Mouse (Mus musculus): ENCODE results near the gene Rfx1.

Gene Rfx1

GRCm38 (mm10) chr8:84066291-84066930, at the start of gene Rfx1:
Gene Rfx1, plus strand, starts transcription at chr8:84066834.
- DNase-seq: peak; percentile 100

GRCm38 (mm10) chr8:84019738-84020137, 46.9 kb upstream of the Rfx1 start:
- no peak for DNase-seq

GRCm38 (mm10) chr8:84021096-84021495, 45.5 kb upstream of the Rfx1 start, which contains the start of gene Palm3:
Gene Palm3, plus strand, starts transcription at chr8:84021471.
- DNase-seq: peak; percentile 89

DNA sequence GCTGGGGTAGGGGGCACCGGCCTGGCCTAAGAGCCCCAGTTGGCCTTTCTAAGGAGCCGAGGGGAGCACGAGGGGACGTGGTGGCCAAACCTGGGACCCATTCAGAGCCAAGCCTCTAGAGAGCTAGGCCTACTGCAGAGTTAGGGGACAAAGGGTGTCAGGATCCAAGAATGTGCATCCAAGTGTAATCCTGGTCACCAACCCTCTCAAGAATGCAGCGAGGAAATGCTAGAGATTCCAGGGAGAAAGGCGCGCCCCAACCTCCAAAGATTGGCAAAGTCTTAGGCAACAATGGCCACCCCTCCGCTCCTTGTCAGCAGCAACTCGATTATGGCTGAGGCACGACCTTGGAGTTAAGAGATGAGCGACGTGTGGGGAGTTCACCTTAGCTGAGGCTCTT, 45.1 kb upstream of the Rfx1 start:
- peak; percentile 38 for DNase-seq

- peak; percentile 89 for DNase-seq
Observed at GRCm38 (mm10) chr8:84023085-84023484, 43.5 kb upstream of the Rfx1 start.

DNA sequence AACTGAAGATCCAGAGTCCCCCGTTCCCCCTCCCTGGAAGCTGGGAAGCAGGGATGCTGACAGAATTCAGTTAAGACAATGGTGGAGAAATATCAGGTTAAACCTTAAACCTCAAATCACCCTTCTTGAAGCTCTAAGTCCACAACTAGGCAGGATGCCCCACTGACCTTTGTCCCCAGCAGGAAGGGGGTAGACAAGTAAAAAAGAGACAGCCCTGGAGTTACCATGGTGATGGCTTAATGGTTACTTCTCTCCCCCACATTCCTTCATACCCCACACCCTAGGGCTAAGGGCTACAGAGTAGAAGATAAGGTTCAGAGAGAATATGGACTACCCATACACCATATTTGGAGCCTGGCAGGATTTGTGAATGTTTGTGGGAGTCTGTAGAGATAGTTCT, 43.0 kb upstream of the Rfx1 start:
- peak; percentile 89 for DNase-seq

- DNase-seq: peak; percentile 59
Observed at GRCm38 (mm10) chr8:84024171-84024570, 42.5 kb upstream of the Rfx1 start.

DNA sequence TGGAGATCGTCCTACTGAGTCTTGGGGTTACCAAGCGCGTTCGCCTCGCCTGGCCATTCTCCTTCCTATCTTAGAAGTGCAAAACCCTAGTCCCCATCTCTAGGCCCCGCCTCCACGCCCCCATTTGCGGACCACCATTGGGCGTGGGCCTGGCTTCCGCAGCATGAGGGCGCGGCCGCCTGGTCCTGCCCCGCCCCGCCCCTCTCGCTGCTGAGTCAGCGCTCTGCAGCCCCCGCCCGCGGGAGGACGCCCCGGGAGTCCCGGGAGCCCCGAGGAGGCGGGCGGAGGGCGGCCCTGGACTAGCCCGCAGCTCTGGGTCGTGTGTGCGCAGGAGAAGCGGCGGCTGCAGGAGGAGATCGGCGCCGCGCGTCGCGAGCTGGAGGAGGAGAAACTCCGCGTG, 40.8 kb upstream of the Rfx1 start:
- no peak for DNase-seq

DNA sequence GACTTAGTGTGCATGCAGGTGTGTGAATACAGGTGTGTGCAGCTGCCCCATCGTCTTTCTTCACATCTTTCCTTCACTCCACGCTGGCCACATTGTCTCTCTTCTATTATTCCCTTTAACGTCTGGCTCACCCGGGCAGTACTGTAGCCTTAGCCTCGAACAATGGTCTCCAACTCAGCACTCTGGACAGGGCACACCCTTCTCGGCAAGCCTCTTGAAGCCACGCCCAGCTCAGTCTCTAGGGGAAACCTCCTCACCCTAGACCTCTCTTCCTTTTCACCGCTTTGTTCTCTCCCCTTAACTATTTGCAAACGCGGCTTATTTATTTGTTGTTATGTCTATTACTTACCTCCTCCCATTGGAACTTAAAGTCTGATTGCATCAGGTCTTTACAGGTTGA, 39.2 kb upstream of the Rfx1 start:
- DNase-seq: no peak

GRCm38 (mm10) chr8:84029272-84029671, 37.4 kb upstream of the Rfx1 start:
- DNase-seq: no peak

DNA sequence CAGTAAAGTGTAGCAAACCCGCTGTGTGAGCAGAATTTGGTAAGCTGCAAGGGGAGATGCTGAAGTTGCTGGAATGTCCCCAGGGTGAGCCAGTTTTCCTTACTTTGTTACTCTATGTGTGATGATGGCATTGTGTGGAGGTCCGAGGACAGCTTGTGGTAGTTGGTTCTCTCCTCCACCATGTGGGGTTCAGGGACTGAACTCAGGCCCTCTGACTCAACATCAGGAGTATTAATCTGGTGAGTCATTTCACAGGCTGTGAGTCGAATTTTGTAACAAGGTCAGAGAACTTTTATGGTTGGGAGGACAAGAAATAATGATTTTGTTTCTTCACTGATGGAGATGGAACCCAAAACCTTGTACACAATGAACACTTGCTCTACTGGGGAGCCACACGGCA, 33.9 kb upstream of the Rfx1 start:
- no peak for DNase-seq

- DNase-seq: peak; percentile 26
Observed at GRCm38 (mm10) chr8:84038015-84038414, 28.6 kb upstream of the Rfx1 start.

GRCm38 (mm10) chr8:84039050-84039449, 27.6 kb upstream of the Rfx1 start:
- DNase-seq: peak; percentile 51

DNA sequence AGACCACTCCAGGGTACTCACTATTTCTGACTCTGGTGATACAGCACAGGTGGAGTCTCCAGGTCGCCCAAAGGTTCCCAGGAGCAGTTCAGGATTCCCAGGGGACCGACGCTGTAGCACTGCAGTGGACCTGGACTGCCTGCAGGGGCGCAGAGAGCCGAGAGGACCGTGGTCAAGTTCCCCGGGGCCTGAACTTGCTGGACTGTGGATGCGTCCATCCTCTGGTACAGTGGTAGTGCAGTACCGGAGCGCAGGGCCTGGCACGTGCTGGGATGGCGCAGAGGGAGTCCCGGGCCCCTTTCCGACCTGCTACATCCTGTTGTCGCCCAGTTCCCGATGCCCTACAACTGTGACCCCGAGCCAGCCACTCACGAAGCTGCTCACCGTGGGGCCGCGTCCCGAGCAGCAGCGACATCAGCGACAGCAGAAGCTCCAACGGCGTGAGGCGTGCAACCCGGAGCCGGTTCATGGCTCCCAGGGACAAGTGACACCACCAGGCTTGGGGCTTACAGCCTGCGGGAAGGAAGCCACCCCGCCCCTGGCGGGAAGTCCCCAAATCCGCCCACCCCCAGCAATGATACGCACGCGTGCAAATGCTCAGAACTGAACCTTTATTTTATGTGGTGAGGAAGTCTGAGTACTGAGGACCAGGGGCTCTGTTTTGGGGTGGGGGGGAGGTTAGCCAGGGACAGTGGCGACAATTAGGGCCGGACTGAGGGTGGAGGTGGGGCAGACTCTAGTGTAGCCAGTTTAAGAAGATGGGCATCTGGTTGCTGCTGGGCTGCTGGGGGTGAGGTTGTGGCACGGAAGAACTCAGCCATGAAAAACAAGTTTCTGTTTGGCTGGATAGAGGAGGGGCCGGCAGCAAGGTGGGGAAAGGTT, 24.3 kb upstream of the Rfx1 start, which contains the start of gene Il27ra:
Il27ra (minus strand) TSS at position 524 of the 882 bp plus-strand sequence.
- DNase-seq: peak; percentile 53

- DNase-seq: no peak
Observed at GRCm38 (mm10) chr8:84042948-84043342, 23.7 kb upstream of the Rfx1 start.

GRCm38 (mm10) chr8:84044103-84044502, 22.5 kb upstream of the Rfx1 start:
- no peak for DNase-seq

- DNase-seq: no peak
Observed at GRCm38 (mm10) chr8:84044900-84045299, 21.7 kb upstream of the Rfx1 start, which contains the start of gene Rln3. Gene Rln3, minus strand, starts transcription at chr8:84045000.

DNA sequence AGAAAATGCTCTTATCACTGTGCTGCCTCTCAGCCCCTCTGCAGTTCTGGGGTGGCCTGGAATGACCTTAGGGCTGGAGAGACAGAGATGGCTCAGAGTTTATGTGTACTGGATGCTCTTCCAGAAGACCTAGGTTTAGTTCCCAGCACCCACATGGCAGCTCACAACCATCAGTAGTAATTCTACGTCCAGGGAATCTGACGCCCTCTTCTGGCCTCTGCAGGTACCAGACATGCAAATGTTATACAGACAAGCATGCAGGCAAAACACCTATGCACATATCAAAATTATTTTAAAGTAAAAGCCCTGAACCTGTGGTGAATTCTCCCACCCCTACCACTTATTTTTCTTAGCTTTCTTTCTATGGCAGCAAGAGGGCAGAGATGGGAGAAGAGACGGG, 20.1 kb upstream of the Rfx1 start:
- DNase-seq: no peak

GRCm38 (mm10) chr8:84048171-84048570, 18.5 kb upstream of the Rfx1 start:
- no peak for DNase-seq

GRCm38 (mm10) chr8:84052746-84053145, 13.9 kb upstream of the Rfx1 start:
- DNase-seq: no peak

DNA sequence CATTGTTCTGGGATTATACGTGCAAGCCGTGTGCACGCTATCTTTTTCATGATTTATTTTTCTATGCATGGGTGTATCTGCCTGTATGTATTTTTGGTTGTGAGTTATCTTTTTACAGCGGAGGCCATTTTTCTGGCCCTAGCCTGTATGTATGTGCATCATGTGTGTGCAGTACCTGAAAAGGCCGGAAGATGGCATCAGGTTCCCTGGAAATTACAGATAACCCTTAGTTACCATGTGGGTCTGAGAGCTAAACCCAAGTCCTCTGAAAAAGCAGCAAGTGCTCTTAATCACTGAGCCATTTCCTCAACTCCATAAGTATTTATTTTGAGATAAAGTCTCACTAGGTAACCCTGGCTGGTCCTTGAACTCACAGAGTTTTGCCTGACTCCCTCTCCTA, 13.4 kb upstream of the Rfx1 start:
- DNase-seq: no peak

GRCm38 (mm10) chr8:84057827-84058226, 8.8 kb upstream of the Rfx1 start:
- DNase-seq: no peak

- DNase-seq: no peak
Observed at GRCm38 (mm10) chr8:84059226-84059625, 7.4 kb upstream of the Rfx1 start.

DNA sequence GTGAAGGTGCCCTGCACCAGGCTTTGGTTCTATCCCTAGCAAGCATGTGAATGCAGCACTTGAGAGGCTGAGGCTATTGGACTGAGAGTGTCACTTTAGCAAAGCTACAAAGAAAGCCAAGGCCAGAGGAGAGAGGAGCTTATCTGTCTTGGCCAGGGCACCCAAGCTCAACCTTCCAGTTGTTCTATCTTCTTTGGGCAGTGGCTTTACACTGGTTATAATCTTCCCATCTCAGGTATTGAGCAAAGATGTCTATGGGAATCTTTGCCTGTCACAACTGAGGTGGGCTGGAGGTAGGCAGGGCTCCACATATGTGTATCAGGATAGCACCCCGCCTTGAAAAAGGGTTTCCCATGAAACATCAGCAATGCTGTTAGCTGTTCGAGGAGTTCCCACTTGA, 6.4 kb upstream of the Rfx1 start:
- DNase-seq: no peak

Measured in kidney, adult 11 months (tissue).